Mouse (Mus musculus) G1E-ER4 (cell line): ENCODE results near the gene Cbl. TPM values are rescaled to one million over a fixed set of nuclear protein-coding genes. Genes with fewer than 3 reads are reported as not detected.

Experiments used
- GATA1 ChIP-seq: IDR thresholded peaks from one replicate; pipeline ENCODE4 v1.8.0; 2012; ENCODE audit warnings: low read length, inconsistent platforms
- polyA plus RNA-seq: library from polyadenylated mRNA; stranded (reverse); fragments of >175 nt; gene quantifications from 2 replicates; pipeline ENCODE4 v1.2.3, GENCODE M21; 2012

The Cbl gene
- polyA plus RNA-seq, 1 experiment: 18.5 TPM

DNA sequence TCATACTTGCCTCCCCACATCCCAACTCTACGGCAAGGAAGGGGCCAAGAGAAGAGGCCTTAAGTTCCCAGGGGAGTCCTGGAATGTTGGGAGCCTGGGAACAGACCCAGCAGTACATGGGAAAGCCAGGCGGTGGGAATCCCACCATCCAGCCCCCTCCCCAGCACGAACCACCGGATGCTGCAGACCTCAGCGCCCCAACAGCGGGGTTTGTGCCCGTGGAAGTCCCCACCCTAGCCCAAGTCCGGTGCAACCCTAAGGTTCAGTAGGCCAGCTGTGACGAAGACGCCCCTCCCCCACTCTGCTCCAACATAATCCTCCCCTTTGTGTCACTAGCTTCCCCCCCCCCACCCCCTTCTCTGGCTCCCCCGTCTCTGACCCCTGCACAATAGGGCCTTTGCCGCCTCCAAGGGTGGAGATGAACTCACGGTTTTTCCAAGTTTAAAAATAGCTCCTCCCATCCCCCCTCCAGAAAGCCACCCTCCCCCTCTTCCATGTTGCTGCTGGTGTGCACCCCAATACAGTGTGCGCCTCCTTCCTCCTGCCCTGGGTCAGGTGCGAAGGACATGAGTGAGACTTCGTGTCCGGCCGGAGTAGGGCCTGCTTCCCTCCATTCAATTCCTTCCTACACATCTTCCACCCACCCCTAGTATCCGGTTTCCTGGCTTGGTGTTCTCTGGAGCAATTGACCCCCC is 103.1 kb downstream of the Cbl start:
- TF ChIP-seq GATA1: no peak

DNA sequence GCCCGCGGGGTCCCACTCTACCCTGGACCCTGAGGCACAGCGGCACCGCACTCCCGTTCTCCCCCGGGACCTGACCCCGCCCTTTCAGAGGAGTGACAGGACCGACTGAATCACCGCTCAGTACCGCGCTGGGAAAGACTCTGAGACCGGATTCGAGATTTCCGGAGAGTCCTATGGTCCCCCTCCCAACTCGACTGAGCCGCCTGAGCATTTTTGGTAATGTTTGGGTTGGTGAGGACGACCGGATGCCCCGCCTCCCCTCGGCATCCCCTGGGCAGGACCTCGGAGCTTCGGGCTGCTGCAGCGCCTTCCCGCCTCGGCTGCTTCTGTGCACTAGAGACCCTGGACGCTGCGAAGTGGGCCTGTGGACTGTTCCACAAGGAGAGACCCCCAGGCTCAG is 103.8 kb downstream of the Cbl start:
- TF ChIP-seq GATA1: no peak

DNA sequence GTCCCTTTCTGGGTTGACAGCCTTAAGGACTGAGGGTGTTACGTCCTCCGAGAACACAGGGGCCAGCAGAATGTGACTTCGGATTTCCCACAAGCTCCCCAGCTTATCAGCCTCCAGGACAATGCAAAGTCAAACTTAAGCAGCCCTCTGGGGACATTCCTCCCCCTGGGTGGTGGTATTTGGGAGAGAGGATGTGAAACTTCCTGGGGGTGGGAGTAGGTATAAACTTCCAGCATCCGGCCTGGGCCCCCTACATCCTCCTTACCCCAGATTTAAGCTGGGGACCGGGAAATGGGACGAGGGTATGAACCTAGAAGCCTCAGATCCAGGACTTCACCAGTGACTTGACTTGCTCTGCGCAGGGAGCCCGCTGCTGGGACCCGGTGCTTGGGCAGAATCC is 104.2 kb downstream of the Cbl start:
- TF ChIP-seq GATA1: no peak

DNA sequence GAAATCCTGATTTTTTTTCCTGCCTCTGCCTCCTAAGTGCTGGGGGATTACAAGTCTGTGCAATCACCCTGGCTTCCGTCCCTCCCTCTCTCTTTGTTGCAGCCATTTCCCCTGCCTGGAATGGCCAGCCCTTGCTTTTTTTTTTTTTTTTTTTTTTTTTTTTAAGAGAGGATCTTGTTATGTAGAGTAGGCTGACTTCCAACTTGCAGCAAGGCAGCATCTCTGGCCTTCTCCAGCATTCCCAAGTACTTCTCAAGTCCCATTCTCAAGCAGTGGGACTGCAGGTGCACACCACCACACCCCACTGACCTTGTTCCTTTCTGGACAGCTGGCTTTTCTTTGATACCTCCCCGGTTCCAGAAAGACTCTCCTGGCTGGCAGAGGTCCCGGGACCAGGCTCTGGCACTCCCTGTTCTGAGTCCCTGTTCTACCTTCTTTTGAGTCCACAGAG is 106.5 kb downstream of the Cbl start:
- TF ChIP-seq GATA1: no peak

DNA sequence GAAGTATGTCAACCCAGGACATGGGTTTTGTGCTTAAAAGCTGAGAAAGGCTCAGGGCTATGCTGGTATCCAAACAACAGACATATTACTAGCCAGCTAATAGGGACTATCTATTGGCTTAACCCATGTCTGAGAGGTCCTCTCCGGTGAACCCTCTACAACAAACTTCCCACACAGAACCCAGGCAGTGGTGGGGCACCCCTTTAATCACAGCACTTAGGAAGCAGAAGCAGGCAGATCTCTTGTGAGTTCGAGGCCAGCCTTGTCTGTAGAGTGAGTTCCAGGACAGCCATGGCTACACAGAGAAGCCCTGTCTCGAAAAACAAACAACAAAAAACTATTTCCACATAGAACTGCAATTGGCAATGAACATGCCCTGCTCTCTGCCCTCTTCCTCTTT is 107.1 kb downstream of the Cbl start:
- TF ChIP-seq GATA1: no peak

DNA sequence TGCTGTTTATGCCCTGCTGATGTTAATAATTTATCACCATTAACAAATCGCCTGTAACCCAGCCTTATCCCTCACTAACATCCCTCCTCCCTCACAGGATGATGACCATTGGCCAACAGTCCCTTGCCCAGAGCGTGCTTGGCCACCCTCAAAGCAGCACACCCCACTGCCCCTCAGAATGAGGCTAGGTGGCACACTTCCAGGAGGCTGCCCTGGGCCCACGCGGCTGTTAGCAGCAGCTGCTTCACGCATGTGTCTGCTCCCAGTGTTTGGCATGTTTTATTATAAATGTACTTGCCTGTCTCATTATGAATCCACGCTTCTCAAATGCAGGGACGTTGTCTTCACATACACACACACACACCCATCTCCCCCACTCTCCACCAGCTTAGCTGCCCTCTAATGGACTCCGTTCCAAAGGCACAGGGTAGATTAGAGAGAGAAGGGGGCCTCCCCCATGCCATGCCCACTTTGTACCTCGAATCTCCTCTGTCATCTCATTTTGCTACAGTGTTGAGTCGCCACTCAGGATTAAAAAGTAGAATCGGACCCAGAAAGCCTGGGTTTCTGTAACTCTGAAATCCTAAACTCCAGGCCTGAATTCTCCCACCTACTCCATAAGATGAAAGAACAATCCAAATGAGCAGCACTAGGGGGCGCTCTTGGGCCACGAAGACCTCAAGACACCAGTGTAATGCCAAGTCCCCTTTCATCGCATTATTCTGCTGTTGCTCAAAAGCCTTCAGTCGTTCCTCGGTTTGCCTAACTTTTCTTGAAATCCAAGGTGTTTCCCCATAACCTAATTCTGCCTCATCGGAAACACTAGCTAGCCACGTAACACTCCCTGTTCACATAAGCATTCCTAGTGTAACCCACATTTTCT is 108.1 kb downstream of the Cbl start:
- no peak for TF ChIP-seq GATA1

DNA sequence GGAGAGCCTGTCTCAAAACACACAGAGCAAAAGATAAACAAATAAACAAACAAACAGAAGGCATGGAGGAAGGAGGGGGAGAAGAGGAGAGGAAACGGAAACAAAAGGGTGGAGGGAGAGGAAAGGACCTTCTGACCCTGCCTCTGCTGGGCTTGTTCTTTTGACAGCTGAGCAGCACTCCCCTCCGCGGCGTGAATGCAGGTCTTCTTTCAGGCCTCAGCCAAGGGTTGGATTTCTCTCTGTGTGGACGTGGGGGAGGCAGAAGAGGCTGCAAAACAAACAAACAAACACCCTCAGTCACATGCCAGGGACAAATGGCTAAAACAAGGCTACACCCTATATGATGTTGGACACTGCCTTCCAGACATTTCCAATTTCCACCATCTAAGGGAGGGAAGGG is 108.8 kb downstream of the Cbl start:
- TF ChIP-seq GATA1: no peak

DNA sequence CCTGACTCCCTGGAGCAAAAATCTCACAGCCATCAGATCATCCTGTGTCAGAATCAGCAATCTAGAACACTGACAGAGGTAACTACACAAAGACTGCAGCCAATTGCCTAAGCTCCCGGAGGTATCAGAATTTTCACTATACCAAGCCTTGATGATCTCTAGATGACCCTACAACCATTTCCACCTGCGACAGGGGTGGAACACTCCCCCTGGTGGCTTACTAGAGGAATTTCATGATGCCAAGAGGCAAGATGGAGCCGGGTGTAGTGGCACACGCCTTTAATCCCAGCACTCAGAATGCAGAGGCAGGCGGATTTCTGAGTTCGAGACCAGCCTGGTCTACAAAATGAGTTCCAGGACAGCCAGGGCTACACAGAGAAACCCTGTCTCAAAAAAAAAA is 109.5 kb downstream of the Cbl start:
- no peak for TF ChIP-seq GATA1

DNA sequence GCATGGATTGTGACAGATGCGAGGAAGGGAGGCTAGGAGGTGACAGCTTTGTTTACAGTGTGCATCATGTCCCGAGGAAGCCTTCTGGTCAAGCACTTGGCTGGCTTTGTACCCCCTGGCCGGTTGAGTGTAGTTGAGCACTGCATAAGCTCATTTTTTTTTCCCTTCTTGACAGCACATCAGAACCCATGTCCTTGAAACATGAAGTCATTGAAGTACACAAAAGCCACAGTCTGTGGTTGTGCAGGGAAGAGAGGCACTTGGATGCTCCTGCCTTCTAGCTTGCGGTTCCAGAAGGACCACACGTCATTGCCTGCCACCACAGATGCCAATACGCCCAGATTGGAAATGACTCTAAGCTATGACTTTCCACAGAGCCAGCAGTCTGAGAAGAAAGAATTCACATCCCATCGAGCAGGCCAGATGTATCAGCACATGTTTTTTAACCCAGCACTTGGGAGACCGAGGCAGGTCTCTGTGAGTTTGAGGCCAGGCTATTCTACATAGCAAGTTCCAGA is 113.8 kb downstream of the Cbl start:
- TF ChIP-seq GATA1: no peak

DNA sequence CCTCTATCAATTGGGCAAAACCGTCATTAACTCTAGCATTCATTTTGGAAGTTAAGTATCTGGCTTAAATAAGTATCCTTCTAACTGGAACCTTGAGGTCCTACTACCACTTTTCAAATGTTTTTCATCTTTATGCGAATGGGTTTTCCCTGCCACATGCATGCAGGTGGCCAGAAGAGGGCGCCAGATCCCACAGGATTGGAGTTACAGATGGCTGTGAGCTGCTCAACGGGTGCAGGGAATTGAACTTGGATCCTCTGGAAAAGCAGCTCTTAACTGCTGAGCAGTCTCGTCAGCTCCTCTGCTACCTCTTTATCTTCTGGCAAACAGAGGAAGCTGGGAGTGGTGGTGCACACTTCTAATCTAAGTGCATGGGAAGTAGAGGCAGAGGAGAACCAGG is 114.8 kb downstream of the Cbl start:
- no peak for TF ChIP-seq GATA1

DNA sequence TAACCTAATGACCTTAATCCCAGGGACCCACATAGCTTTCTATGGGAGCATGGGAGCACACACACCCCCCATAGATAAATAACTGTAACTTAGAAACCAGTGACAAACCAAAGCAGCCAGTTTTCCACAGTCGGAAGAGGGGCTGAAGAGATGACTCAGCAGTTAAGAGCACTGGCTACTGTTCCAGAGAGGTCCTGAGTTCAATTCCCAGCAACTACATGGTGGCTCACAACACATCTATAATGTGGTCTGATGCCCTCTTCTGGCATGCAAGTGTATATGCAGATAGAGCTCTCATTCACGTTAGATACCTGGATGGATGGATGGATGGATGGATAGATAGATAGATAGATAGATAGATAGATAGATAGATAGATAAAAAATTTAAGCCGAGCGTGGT is 117.7 kb downstream of the Cbl start:
- TF ChIP-seq GATA1: no peak

DNA sequence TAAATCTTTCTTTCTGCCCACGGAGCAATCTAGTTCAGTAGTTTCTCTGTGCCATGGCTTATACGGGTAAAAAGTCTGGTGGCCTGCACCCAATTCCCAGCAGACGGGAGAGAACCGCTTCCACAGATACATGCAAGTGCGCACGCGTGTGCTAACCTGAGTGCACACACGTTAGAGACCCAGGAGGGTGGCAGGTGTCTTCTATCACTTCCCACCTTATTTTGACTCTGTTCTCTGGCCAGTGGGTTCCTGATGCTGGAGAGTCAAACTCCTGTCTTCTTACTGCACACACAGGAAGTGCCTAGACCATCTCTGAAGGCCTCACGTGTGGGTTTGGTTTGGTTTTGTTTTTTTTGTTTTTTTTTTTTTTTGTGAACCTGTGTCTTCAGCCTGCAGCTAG is 118.2 kb downstream of the Cbl start:
- TF ChIP-seq GATA1: no peak

DNA sequence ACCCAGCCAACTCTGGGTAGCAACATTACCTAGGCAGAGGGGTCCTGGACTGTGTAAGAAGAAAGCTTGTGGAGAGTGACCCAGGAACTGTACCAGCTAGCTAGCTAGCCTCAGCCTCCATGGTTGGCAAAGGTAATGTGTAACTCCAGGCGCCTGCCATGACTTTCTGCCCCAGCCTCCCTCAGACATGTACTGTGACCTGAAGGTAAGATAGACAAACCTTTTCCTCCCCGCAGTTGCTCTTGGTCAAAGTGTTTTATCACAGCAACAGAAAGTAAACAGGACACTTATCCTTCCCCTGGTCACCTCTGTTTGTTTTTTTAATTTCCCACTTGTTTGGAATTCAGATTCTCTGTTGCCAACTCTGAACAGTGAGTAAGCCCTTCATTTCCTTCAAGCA is 119.4 kb downstream of the Cbl start:
- TF ChIP-seq GATA1: no peak

DNA sequence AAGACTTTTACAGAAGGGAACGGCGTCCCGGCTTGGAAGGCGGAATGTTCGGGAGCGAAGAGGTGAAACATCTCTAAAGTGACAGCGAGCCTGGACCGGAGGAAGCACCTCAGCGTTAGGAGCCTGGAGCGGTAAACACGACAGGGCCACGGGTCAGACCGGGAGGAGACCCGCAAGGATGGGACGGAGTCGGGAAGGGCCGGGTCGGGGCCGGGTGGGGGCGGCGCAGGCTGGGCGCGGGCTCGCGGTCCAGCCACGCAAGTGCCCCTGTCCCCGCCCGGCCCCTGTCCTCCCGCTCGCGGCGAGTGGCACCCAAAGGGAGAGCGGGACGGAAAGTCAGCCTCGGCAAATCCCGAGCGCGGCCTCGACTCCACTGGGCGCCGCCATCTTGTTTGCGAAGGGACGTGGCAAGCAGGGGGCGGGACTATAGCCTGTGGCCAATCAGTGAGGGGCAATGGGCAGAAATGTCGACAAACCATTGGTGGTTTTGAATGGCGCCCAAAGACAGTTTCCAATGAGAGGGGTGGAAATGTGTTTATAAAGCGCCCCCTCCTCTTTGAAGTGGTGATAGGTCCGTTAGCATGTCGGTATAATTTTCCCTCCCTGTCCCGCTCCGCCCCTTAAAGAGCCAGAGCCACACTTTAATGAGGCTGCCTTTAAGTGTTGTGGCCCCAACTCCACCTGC is 120.6 kb downstream of the Cbl start, which contains the start of the genes Gm49380 and Rnf26:
Gene Gm49380 (minus strand): TSS at position 396 of the 685 bp plus-strand sequence.
Gene Rnf26 (minus strand): TSS at position 413 of the 685 bp plus-strand sequence.
- TF ChIP-seq GATA1: no peak

DNA sequence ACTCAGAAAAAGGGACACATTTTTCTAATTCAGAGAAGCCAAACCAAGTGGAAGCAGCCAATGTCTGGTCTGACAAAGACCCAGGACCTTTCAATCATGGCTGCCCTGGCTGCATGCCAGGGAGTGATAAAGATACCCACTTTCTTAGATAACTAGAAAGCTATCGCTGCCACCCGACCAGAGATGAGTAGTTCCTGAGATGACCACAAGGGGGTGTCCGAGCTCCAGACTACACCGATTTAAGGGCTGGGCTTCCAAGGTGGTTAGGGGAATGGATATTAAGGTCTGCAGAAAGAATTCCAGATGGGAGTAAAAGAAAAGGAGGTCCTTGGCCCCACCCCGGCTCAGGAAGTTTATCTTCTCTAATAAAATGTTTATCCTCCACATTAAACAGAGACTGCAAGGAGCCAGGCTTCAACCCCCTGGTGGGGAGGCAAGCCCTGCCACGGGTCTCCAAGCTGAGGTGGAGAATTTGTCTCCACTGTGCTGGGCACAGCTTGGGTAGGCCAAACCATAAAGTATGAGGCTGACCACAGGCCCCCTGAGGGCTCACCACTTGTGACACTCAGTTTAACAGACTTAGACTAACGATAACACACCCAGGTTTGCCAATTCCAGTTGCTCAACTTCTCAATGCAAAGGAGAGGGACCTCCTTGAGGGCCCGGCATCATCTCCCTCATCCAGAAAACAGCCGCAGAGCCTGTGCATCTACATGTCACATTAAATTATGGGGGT is 124.3 kb downstream of the Cbl start:
- no peak for TF ChIP-seq GATA1
